Mouse (Mus musculus) duodenum, adult 2 months (tissue): ENCODE results near the gene Elobl. TPM values are rescaled to one million over a fixed set of nuclear protein-coding genes. Genes with fewer than 3 reads are reported as not detected.

Source experiments
- polyA plus RNA-seq: library from polyadenylated mRNA; depleted of rRNA; stranded (reverse); fragments of >200 nt; gene quantifications from 2 replicates; pipeline ENCODE4 v1.2.3, GENCODE M21; 2012; ENCODE audit warnings: low replicate concordance; rRNA removed

The Elobl gene
- polyA plus RNA-seq: 0.49 TPM in 1 of 2 replicates, not detected in the other

DNA sequence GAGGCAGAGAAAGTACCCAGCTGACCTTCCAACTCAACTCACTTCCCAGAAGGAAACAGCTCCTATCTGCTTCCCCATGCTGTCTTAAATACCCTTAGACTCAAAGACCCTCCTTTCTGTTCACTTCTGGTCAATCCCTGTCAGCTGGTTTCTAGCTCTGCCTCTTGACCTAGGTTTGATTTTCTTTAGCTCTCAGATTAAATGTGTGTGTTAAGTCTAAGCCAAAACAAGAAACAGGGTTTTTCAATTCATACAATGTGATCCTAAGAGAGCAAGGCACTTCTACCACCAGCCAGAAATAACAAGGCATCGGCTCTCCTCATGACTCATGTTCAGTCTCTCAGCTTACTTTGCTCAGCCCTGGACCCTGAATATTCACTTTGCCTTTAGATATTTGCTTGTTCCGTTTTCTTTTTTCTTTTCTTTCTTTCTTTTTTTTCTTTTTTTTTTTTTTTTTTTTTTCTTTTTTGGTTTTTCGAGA is at the start of gene Elobl:
Gene Elobl (minus strand): TSS at position 51 of the 481 bp plus-strand sequence.

DNA sequence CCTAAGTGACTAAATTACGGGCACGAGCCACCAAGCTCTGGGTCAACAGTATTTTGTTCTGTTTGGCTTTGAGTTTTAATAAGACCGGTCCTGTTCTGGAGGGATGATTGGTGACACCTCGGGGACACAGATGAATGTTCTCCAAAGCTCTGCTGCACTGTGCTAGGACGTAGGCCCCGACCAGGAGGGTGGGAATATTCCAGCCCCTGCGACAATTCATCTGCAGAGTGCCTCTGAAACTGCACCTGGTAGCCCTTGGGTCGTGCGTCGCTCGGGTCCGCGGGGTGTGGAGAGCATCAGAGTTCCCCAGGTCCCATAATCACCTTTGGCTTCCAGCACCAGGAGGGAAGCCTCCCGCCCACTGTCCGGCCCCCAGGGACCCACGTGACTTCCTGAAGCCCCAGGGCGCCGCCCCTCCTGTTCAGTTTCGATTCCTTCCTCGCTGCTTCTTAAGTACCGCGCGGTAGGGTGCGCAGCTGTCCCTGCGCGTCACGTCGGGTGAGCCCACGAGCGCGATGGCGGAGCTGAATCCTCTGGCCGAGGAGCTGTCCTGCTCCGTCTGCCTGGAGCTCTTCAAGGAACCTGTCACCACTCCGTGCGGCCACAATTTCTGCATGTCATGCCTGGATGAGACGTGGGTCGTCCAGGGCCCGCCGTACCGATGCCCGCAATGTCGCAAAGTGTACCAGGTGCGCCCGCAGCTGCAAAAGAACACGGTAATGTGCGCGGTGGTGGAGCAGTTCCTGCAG is 32.4 kb upstream of the Elobl start, which contains the start of gene Trim25:
Gene Trim25 (plus strand): TSS at position 403 of the 749 bp plus-strand sequence.

GRCm38 (mm10) chr11:88970202-88970732 is 3.5 kb upstream of the Elobl start, which contains the start of gene Coil:
TSS of gene Coil (plus strand) at chr11:88970252.

GRCm38 (mm10) chr11:88955217-88955969 is 11.3 kb downstream of the Elobl start, which contains the start of gene Scpep1:
TSS of gene Scpep1 (minus strand) at chr11:88955465.

Other genes with a start within 250 kb of the Elobl start
- gene Msi2, start 248.4 kb downstream of the Elobl start, polyA plus RNA-seq: 7.1 and 14.3 TPM in 2 replicates
- 21.7 and 31.1 TPM in 2 replicates for gene Akap1, start 102.3 kb downstream of the Elobl start, polyA plus RNA-seq
- gene Scpep1, start 11.5 kb downstream of the Elobl start, polyA plus RNA-seq: 19.3 and 21.3 TPM in 2 replicates
- 1.2 and 2.3 TPM in 2 replicates for gene Coil, start 3.3 kb upstream of the Elobl start, polyA plus RNA-seq
- gene Trim25, start 32.4 kb upstream of the Elobl start, polyA plus RNA-seq: 47.8 and 53.9 TPM in 2 replicates
- gene Dgke, start 99.9 kb upstream of the Elobl start, polyA plus RNA-seq: 1.0 and 2.2 TPM in 2 replicates
- gene Gm525, start 106.9 kb upstream of the Elobl start, polyA plus RNA-seq: 0.60 TPM in 1 of 2 replicates, not detected in the other